Mouse (Mus musculus) lung, embryonic 14.5 days (tissue): ENCODE results near the gene Fbln1. TPM values are rescaled to one million over a fixed set of nuclear protein-coding genes. Genes with fewer than 3 reads are reported as not detected.
A peak's percentile ranks its signal among the peaks of the same experiment; 100 is the strongest.

Experiments used
- ATAC-seq: fragments of 200-750 bp; cut with Nextera tagmentation; 2 replicates; pipeline ENCODE4 v1.8.0; 2017; ENCODE audit warnings: mild to moderate bottlenecking, moderate TSS enrichment, moderate library complexity; ENCODE audit not compliant: insufficient read depth
- DNase-seq: peaks from one replicate; pipeline ENCODE4 v3.0.0-alpha.2; 2015
- H3K27ac ChIP-seq: fragments of 300-500 bp; sonication (generic); 2 replicates; pipeline ENCODE4 v1.5.1; 2014; ENCODE audit warnings: low read depth, mild to moderate bottlenecking, moderate library complexity
- H3K27me3 ChIP-seq: fragments of 300-500 bp; sonication (generic); 2 replicates; pipeline ENCODE4 v1.6.1; 2014; ENCODE audit warnings: low read length, control low read depth; ENCODE audit not compliant: insufficient read depth
- H3K36me3 ChIP-seq: fragments of 300-500 bp; sonication (generic); 2 replicates; pipeline ENCODE4 v1.6.1; 2014; ENCODE audit warnings: control low read depth; ENCODE audit not compliant: insufficient read depth
- H3K4me1 ChIP-seq: fragments of 300-500 bp; sonication (generic); 2 replicates; pipeline ENCODE4 v1.6.1; 2014; ENCODE audit warnings: antibody characterized with exemption, control low read depth; ENCODE audit not compliant: insufficient read depth
- H3K4me2 ChIP-seq: fragments of 300-500 bp; sonication (generic); 2 replicates; pipeline ENCODE4 v1.6.1; 2014; ENCODE audit warnings: mild to moderate bottlenecking
- H3K4me3 ChIP-seq: fragments of 300-500 bp; sonication (generic); 2 replicates; pipeline ENCODE4 v1.5.1; 2014; ENCODE audit warnings: low read depth, low read length
- H3K9ac ChIP-seq: fragments of 300-500 bp; sonication (generic); 2 replicates; pipeline ENCODE4 v1.6.1; 2014
- H3K9me3 ChIP-seq: fragments of 300-500 bp; sonication (generic); 2 replicates; pipeline ENCODE4 v1.6.1; 2016; ENCODE audit warnings: low read depth, low read length, control low read depth
- CTCF ChIP-seq: IDR thresholded peaks from 2 replicates; pipeline ENCODE4 v1.5.1; 2016; ENCODE audit warnings: antibody characterized with exemption, low read depth
- WGBS: fragments of 180-500 bp; shearing (Covaris S2); extraction: QIAGEN DNeasy Blood & Tissue Kit; methylation state at CpG from one replicate; pipeline ENCODE4 v1.1.7; 2014; 5-methylcytosine and 5-hydroxymethylcytosine counted together
- polyA plus RNA-seq: library from polyadenylated mRNA; unstranded; fragments of >200 nt; fragmentation: Nextera tagmentation; extraction: Ambion mirVana; gene quantifications from 2 replicates; pipeline ENCODE4 v1.2.1, GENCODE M21; 2014

Fbln1 gene
- polyA plus RNA-seq, 1 experiment from 2014 or later = 302 TPM

DNA sequence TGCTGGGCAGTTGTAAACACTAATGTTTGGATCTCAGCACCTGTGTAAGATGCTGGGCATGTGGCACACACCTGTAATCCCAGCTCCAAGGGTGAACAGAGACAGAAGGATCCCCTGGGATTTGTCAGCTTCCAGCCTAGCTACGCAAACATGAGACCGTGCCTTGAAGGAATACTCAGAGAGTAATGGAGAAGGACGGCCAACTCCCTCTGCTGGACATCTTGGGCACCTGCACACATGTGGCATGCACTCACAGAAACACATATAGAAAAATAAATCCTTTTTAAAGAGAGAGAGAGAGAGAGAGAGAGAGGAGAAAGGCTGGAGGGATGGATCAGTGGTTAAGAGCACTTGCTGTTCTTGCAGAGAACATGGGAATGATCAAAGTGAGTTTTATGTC lies 88.9 kb downstream of the Fbln1 start:
- Histone ChIP-seq H3K4me3 (no peak overlapping the region), H3K4me2 (no peak overlapping the region), H3K9me3 (no peaks in the 10 kb centered on the region), H3K27me3 (no peaks in the 10 kb centered on the region), H3K9ac (no peak overlapping the region), H3K27ac (no peak overlapping the region), H3K4me1 (peaks cover 6% of the 10 kb centered on the region; the same call in 1 of the 2 replicates), H3K36me3 (no peaks in the 10 kb centered on the region)
- WGBS = 81% methylated on average over 3 of the region's 3 CpGs
- ATAC-seq = no peak
- DNase-seq = no peak
- TF ChIP-seq CTCF = peak; percentile 52

DNA sequence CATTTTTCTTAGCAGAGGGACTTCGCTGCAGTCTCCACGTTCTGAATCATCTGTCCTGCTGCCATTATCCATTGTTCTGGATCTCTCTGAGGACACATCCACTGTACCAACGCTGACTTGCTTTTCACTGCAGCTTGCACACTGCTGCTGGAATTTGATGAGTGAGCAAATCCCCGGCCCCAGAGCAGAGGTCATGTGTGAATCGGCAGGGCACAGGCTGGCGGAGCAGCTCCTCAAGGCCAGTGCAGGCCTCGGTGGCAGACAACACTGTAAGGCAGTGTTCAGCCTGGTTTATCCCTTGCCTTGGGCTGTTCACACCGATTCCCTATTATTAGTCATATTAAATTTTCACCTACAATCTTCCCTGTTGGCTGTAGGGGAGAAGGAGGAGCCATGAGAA lies 89.8 kb downstream of the Fbln1 start:
- ATAC-seq = no peak
- Histone ChIP-seq H3K4me2 (no peak overlapping the region), H3K27me3 (no peaks in the 10 kb centered on the region), H3K36me3 (no peaks in the 10 kb centered on the region), H3K4me3 (no peak overlapping the region), H3K9me3 (no peaks in the 10 kb centered on the region), H3K4me1 (peaks cover 6% of the 10 kb centered on the region; the same call in 1 of the 2 replicates), H3K27ac (no peak overlapping the region), H3K9ac (no peak overlapping the region)
- 50% methylated on average over 8 of the region's 8 CpGs for WGBS
- no peak for TF ChIP-seq CTCF
- DNase-seq = no peak

DNA sequence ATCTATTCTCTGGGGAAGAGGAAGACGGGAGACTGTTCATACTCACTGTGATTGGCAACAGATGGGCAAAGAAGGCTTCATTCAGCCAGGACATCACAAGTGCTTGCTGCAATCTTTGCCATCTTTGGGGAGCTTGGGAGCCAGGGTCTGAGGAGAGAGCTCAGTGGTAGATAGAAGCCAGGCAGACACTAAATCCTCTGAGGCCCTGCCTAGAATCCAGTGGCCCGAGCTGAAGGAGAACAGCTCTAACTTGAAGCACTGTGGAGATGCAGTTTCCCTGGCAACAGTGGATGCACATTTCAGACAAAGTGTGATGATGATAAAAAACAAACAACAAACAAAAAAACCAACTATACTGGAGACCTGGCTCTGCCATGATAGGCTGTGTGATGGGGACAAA lies 90.2 kb downstream of the Fbln1 start:
- no peak for DNase-seq
- no peaks in the 10 kb centered on the region for H3K27me3 ChIP-seq
- no peak for TF ChIP-seq CTCF
- no peaks in the 10 kb centered on the region for H3K36me3 ChIP-seq
- H3K4me3 ChIP-seq = no peak overlapping the region
- ATAC-seq = no peak
- H3K27ac ChIP-seq = no peak overlapping the region
- H3K4me1 ChIP-seq = peaks cover 6% of the 10 kb centered on the region; the same call in 1 of the 2 replicates
- H3K9ac ChIP-seq = no peak overlapping the region
- H3K4me2 ChIP-seq = no peak overlapping the region
- no peaks in the 10 kb centered on the region for H3K9me3 ChIP-seq
- WGBS = 50% methylated on average over 2 of the region's 2 CpGs

DNA sequence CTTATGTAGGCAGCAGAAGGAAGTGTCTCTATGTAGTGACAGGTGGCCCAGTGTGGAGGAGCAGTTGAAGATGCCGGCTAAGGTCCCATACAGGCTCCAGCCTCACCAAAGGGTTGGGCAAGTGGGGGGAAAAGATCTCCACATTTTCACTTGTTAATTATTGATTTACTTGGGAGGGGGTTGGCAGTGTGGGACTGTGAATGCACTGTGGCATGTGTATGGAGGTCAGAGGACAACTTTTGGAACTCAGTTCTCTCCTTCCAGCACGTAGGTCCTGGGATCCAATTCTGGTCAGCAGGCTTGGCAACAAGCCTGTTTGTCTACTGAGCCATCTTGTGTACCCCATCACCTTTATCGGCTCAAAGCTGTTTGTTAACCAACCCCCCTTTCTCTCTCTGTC lies 90.8 kb downstream of the Fbln1 start:
- Histone ChIP-seq H3K9ac (no peak overlapping the region), H3K27ac (no peak overlapping the region), H3K4me3 (no peak overlapping the region), H3K4me1 (peaks cover 6% of the 10 kb centered on the region; the same call in 1 of the 2 replicates), H3K27me3 (no peaks in the 10 kb centered on the region), H3K4me2 (no peak overlapping the region), H3K36me3 (no peaks in the 10 kb centered on the region), H3K9me3 (no peaks in the 10 kb centered on the region)
- 49% methylated on average over 3 of the region's 3 CpGs for WGBS
- TF ChIP-seq CTCF = no peak
- ATAC-seq (no peak), DNase-seq (no peak)

DNA sequence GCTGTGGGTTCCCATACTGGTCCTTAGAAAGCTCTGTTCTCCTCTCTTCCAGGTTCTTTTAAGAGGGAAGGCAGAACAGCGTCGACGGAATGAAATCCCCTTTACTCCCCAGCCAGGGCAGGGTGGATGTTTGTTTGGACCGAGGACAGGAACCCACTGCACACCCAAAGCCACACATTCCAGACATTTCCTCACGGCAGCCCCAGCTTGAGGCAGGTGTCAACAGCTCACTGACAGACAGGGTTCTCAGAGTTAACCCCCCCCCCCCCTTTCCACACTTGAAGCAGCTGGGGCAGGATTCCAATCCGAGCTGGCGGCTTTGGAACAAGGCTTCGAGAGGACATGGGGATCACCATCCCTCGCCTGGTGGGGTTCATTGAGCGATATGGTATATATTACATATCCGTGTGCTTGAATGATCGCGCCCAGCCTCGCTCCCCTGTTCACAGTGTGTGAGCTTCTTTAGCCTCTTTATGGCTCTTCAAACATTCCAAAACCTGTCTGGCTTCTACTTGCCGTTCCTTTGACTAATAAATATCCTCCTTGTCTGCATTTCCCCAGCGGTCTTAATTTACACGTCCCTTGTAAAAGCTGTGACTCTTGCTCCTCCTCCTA lies 92.5 kb downstream of the Fbln1 start:
- Histone ChIP-seq H3K27ac (peak overlapping the region; percentile 64), H3K4me3 (no peak overlapping the region), H3K27me3 (no peaks in the 10 kb centered on the region), H3K4me1 (peaks cover 6% of the 10 kb centered on the region; the same call in 1 of the 2 replicates), H3K9me3 (no peaks in the 10 kb centered on the region), H3K9ac (no peak overlapping the region), H3K36me3 (no peaks in the 10 kb centered on the region), H3K4me2 (peak overlapping the region; percentile 36)
- peak; percentile 39 for DNase-seq
- peak; percentile 72 for ATAC-seq
- TF ChIP-seq CTCF = no peak
- 20% methylated on average over 17 of the region's 17 CpGs for WGBS

DNA sequence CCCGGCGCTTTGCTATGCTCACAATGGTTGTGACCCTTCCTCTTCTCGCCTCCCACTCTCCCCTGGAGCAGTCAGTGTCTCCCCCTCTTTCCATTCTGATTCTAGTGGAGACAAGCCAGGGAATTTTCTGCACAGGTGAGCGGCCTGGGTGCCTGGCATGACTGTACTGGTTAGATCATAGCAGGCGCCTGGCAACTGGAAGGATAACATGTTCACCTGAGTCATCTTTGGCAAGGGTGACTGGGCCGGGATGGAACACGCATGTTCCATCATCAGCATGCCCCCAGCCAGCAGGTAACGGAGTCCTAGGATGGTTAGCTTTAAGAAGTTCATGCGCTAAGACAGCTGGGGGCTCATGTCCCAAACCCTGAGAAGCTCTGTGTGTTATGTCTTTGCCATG lies 93.2 kb downstream of the Fbln1 start:
- ATAC-seq (no peak), DNase-seq (no peak)
- no peak overlapping the region for H3K9ac ChIP-seq
- WGBS = 75% methylated on average over 9 of the region's 9 CpGs
- H3K36me3 ChIP-seq = no peaks in the 10 kb centered on the region
- TF ChIP-seq CTCF = no peak
- no peaks in the 10 kb centered on the region for H3K27me3 ChIP-seq
- peak overlapping the region; percentile 36; the same call in 1 of the 2 replicates for H3K4me2 ChIP-seq
- no peaks in the 10 kb centered on the region for H3K9me3 ChIP-seq
- H3K4me3 ChIP-seq = no peak overlapping the region
- peaks cover 6% of the 10 kb centered on the region; the same call in 1 of the 2 replicates for H3K4me1 ChIP-seq
- H3K27ac ChIP-seq = peak overlapping the region; percentile 64

DNA sequence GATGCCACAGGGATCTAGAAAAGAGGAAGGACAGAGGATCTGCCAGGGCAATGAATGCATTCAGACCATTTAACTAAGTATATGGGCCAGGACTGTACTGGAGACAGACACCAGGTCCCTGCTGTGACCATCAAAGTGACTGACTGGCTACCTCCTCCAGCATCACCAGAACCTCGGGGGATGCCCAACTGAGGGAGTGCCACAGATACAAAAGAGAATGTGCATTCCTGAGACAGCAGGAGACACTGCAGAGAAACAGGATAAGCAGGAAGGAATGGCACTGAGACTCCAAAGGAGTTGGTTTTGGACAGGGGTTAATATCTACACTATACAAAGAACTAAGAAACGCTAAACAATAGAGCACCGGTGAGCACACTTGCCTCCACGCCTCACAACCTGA lies 97.5 kb downstream of the Fbln1 start:
- WGBS = 83% methylated on average over 4 of the region's 4 CpGs
- Histone ChIP-seq H3K27me3 (no peaks in the 10 kb centered on the region), H3K4me2 (no peak overlapping the region), H3K4me1 (peaks cover 6% of the 10 kb centered on the region; the same call in 1 of the 2 replicates), H3K36me3 (no peaks in the 10 kb centered on the region), H3K9ac (no peak overlapping the region), H3K4me3 (no peak overlapping the region), H3K9me3 (no peaks in the 10 kb centered on the region), H3K27ac (no peak overlapping the region)
- ATAC-seq (no peak), DNase-seq (no peak)
- no peak for TF ChIP-seq CTCF
